Mouse (Mus musculus): ENCODE data around the gene Tulp3.

DNA sequence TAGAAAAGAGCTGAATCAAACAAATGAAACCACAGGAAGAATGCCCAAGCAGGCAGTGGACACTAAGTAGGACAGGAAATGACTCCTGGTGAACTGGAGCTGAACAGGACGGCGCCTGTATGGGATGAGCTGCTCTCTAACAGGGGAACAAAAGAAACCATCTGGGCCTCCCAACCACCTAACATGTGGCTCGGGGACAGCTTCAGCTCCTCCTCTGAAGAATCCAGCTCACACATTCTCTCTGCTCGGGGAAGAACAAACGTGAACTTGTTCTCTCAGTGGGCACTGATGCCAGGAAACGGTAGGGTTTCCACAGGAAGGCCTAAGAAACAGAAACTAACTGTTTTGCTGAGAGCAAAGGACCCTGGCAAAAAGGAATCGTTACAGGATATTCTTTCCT, 5.9 kb downstream of the Tulp3 start:
- TF ChIP-seq ZC3H11A (IDR thresholded peaks at IDR 0.05; ENCODE audit: low read depth, low read length): no peak
- TF ChIP-seq MEF2A (IDR thresholded peaks at IDR 0.05; ENCODE audit: borderline replicate concordance, low read depth, low read length): no peak
- no peak for TF ChIP-seq CTCF (conservative IDR thresholded peaks at IDR 0.05 in 1 of 2, IDR thresholded peaks at IDR 0.05 in 1 of 2; ENCODE audit: low read depth in 2 of 2, low read length in 2 of 2)
- no peak for TF ChIP-seq POLR2AphosphoS2 (IDR thresholded peaks at IDR 0.05; ENCODE audit: low read depth, low read length)
- no peak for TF ChIP-seq MXI1 (IDR thresholded peaks at IDR 0.05; ENCODE audit: low read depth, low read length)
- no peak for TF ChIP-seq RAD21 (IDR thresholded peaks at IDR 0.05; ENCODE audit: low read depth, low read length)
- no peak for TF ChIP-seq RCOR1 (conservative IDR thresholded peaks at IDR 0.05; ENCODE audit: low read depth, low read length)
- TF ChIP-seq EP300 (IDR thresholded peaks at IDR 0.05; ENCODE audit: low read length): no peak
- no peak for TF ChIP-seq USF1 (IDR thresholded peaks at IDR 0.05; ENCODE audit: low read depth, low read length)
